Mouse (Mus musculus) effector memory CD4-positive, alpha-beta T cell, adult 5 months (primary cell): ENCODE results near the gene Gsdma3. TPM values are rescaled to one million over a fixed set of nuclear protein-coding genes. Genes with fewer than 3 reads are reported as not detected.

Experiments used
- polyA plus RNA-seq: library from polyadenylated mRNA; unstranded; fragments of 100-300 nt; shearing (Covaris generic); gene quantifications from one replicate; pipeline ENCODE4 v1.2.1, GENCODE M21; 2017

Gsdma3 gene
- not detected for polyA plus RNA-seq

DNA sequence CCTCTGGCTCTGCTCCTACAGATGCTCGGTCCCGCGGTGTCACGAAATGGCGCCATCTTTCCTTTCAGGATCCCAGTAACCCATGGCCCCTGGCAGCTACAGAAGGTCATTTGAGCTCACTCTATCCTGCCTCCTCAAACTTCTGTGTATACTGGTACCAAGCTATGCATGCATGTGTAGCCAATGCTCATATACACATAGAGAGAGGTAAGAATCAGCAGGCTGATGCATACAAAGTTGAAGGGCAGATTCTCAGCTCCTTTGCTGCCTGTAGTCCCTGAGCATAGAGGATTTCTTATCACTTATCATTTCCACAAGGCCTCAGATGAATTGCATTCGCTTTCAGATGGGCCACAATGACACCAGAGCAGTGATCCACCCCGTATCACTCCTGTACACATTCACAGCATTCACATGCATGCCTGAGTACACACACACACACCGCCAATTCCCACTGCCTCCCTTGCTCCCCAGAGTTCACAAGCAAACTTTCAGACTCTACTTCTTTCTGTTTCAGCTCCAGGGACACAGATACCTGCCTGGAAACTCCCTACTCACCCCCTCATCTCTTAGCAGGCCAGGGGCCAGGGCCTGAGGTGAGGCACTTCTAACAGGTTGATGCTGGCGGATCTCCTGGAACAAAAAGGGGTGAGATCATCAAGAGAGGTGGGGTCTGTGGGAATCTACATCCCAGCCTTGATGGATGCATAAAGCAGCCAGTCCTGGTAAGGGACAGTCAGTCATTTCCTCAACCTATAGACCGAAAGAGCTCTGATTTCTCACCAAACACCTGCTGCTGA is at the start of gene Gsdma3, which contains the start of gene Gm12355:
TSS of gene Gsdma3 (plus strand) at position 750 of the 800 bp plus-strand sequence.
TSS of gene Gm12355 (minus strand) at position 51 of the 800 bp plus-strand sequence.

DNA sequence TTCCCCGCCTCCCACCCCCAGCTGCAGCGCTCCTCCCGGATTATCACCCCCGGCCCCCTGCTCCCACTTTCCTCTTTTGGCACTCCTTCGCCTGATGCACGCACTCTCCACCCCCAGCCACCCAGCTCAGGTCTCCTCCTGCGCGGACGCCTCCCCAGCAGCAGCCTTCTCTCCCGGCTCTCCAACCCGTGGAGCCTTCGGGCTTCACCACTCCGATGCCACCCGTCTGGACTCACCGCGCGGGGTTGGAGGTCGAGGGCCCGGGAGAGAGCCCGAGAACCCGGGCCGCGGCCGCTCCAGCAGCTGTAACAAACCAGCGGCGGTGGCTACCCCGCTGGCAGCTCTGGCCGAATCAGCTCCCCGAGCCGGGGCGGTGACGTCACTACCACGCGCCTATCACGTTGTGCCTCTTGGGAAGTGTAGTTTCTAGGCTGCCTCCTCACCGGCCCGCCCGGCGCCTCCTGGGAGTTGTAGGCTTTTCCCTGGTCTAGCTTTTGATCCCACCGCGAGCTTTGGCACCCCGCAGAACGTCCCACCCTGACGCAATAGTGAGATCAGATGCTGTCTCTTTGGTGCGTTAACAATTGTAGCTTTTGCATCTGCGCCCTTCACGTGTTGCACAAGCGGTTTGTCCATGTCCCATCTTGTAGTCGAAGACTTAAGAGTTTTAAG is 39.1 kb upstream of the Gsdma3 start, which contains the start of gene Ormdl3:
TSS of gene Ormdl3 (minus strand) at position 477 of the 672 bp plus-strand sequence.

DNA sequence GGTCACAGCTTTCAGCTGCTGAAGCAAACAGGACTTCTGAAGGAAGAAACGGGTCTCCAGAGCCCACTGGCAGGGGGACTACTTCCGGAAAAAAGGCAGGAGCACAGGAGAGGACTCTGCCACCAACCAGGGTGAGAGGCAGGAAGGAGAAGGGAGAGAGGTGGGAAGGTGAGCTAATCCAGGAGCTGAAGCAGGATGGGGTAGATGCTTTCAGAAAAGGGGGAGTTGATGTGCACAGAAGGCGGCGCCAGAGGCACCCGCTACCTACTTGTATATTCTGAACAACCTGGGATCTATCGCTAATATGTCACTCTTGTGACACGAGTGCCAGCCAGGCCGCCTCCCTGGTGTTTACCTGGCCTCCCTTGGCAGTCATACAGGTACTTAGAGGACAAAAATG is 28.2 kb upstream of the Gsdma3 start, which contains the start of gene Lrrc3c:
TSS of gene Lrrc3c (plus strand) at position 301 of the 400 bp plus-strand sequence.

DNA sequence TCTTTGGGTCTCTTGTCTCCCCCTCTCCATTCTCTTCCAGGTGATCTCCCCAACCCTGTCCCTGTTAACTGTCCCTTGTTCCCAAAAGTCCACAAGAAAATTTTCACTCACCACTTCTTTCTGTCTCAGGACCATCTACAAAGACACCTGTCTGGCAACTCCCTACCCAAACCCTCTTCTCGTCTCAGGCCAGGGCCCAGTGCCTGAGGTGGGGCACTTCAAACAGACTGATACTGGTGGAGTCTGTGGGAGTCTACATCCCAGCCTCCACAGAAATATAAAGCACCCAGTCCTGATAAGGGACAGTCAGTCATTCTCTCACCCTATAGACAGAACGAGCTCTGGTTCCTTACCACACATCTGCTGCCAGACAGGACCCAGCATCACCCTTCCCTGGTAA is 20.3 kb downstream of the Gsdma3 start, which contains the start of gene Gsdma2:
TSS of gene Gsdma2 (plus strand) at position 301 of the 400 bp plus-strand sequence.

DNA sequence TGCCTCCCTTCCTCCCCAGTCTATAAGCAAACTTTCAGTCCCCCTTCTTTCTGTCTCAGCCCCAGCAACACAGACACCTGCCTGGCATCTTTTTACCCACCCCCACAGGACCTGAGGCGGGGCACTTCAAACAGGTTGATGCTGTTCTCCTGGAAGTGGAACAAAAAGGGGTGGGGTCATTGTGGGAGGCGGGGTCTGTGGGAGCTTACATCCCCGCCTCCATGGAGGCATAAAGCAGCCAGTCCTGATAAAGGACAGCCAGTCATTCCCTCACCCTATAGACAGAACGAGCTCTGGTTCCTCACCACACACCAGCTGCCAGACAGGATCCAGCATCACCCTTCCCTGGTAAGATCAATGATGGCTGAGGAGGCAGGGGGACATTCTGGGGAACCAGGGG is 37.9 kb downstream of the Gsdma3 start, which contains the start of gene Gsdma:
TSS of gene Gsdma (plus strand) at position 261 of the 400 bp plus-strand sequence.

DNA sequence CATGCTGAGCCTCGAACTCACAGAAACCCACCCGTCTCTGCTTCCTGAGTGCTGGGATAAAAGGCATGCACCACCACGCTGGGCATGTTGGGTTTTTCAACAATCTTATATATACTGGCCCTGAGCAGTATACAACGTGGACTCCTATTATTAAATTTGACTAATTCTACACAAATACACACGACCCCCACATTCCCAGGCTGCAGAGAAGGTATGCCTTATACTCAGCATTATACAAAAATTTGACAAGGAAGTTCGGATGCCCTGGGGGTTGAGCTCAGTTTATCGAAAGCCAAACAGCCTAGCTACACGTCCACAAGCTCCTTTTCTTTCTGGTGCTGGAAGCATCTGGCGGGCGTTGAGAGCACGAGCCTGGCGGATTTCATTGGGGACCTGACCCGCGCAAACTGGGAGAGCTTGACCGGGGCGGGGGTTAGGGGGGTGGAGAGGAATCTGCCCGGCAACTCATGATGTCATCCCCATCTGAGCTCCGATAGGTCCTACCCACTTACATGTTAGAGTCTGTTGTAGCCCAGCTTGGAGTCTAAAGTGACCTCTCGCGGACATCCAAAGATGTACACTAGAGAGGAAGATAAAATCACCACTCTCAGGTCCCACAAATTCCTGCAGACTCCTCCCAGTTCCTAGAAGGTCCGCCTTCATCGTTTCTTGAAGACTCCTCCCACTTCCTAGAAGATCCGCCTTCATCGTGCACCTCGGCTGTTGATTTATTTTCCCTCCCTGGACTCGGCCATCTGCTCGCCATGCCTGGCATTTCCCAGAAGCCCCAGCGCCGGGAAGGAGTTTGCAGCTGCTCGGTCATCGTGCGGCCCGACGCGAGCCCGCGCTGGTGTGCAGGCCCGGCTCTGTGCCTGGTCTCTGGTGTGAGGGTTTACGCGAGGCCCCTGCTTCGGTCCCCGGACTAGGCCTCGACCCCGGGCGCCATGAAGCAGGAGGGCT is 55.9 kb downstream of the Gsdma3 start, which contains the start of gene Psmd3:
TSS of gene Psmd3 (plus strand) at position 769 of the 960 bp plus-strand sequence.

Other genes with a start within 250 kb of the Gsdma3 start
- not detected for gene Tcap, start 242.5 kb upstream of the Gsdma3 start, polyA plus RNA-seq
- gene Pnmt, start 239.9 kb upstream of the Gsdma3 start, polyA plus RNA-seq, result not detected
- 10.3 TPM for gene Pgap3, start 225.9 kb upstream of the Gsdma3 start, polyA plus RNA-seq
- 0.07 TPM for gene Erbb2, start 213.9 kb upstream of the Gsdma3 start, polyA plus RNA-seq
- 128 TPM for gene Mien1, start 187.4 kb upstream of the Gsdma3 start, polyA plus RNA-seq
- 93.1 TPM for gene Grb7, start 180.0 kb upstream of the Gsdma3 start, polyA plus RNA-seq
- gene Ikzf3, start 80.3 kb upstream of the Gsdma3 start, polyA plus RNA-seq, result 123 TPM
- 3.6 TPM for gene Zpbp2, start 75.3 kb upstream of the Gsdma3 start, polyA plus RNA-seq
- gene Ormdl3, start 39.0 kb upstream of the Gsdma3 start, polyA plus RNA-seq, result 53.4 TPM
- not detected for gene Lrrc3c, start 28.1 kb upstream of the Gsdma3 start, polyA plus RNA-seq
- 1.9 TPM for gene Gm12355, start 699 bp upstream of the Gsdma3 start, polyA plus RNA-seq
- gene Gsdma2, start 20.4 kb downstream of the Gsdma3 start, polyA plus RNA-seq, result not detected
- not detected for gene Gsdma, start 38.0 kb downstream of the Gsdma3 start, polyA plus RNA-seq
- gene Psmd3, start 56.2 kb downstream of the Gsdma3 start, polyA plus RNA-seq, result 94.6 TPM
- gene Csf3, start 74.9 kb downstream of the Gsdma3 start, polyA plus RNA-seq, result not detected
- 41.9 TPM for gene Med24, start 103.1 kb downstream of the Gsdma3 start, polyA plus RNA-seq
- gene Thra, start 114.3 kb downstream of the Gsdma3 start, polyA plus RNA-seq, result 5.7 TPM
- gene Nr1d1, start 149.0 kb downstream of the Gsdma3 start, polyA plus RNA-seq, result 9.3 TPM
- 21.3 TPM for gene Msl1, start 169.2 kb downstream of the Gsdma3 start, polyA plus RNA-seq
- gene Casc3, start 178.5 kb downstream of the Gsdma3 start, polyA plus RNA-seq, result 84.8 TPM
- gene Rapgefl1, start 210.4 kb downstream of the Gsdma3 start, polyA plus RNA-seq, result 0.26 TPM
- 5.6 TPM for gene Wipf2, start 237.3 kb downstream of the Gsdma3 start, polyA plus RNA-seq